ENCODE assay signal across 8 mouse cellular contexts in genomic region chr7:39455806-39456205, GRCm38 (mm10). TPM values are rescaled to one million over a fixed set of nuclear protein-coding genes. Genes with fewer than 3 reads are reported as not detected.
A peak's percentile ranks its signal among the peaks of the same experiment; 100 is the strongest.
DNase-seq lines count a peak whose midpoint lies in the region; ATAC-seq and TF ChIP-seq lines count a peak whose summit lies in the region.
"Had no signal": no experiment of that assay in that cellular context is flagged by ENCODE, and none has a peak within 500 bp of the region (broad histone marks: within the 10 kb centered on the region; RNA-seq: fewer than 3 reads in every experiment).

No protein-coding gene starts in this region.

- no peak overlapping the region for H3K4me3 ChIP-seq in liver, embryonic 13.5 days (replicated peaks)
- no peak overlapping the region for H3K4me3 ChIP-seq in stomach, embryonic 16.5 days (replicated peaks; ENCODE audit: low read length)
- H3K4me3 ChIP-seq in layer of hippocampus, adult 2 months = no peak overlapping the region
- H3K4me3 ChIP-seq: erythroblast, embryonic 14.5 days had no signal

- DNase-seq in ES-CJ7 (ENCODE audit: low read depth, low spot score) = peak; percentile 90
- DNase-seq in Patski (ENCODE audit: low read depth, low spot score) = peak; percentile 28
- DNase-seq in heart, postnatal 4 days = peak; percentile 75
- peak; percentile 25 for DNase-seq in liver, embryonic 13.5 days
- no peak for DNase-seq in layer of hippocampus, adult 2 months (ENCODE audit: low spot score in 2 of 2)

- H3K4me2 ChIP-seq in liver, embryonic 13.5 days = no peak overlapping the region
- no peak overlapping the region for H3K4me2 ChIP-seq in stomach, embryonic 16.5 days (ENCODE audit: low read depth, low read length)

- H3K4me1 ChIP-seq in liver, embryonic 13.5 days (replicated peaks) = peaks cover 6% of the 10 kb centered on the region; the same call in 1 of the 2 replicates
- no peaks in the 10 kb centered on the region for H3K4me1 ChIP-seq in stomach, embryonic 16.5 days (ENCODE audit: control insufficient read depth, insufficient read depth, low read length)

- CTCF ChIA-PET in Patski (lab: Charles Lee) = no interaction called here

- no peak for TF ChIP-seq CTCF in Patski (IDR thresholded peaks at IDR 0.05)
- TF ChIP-seq CTCF in layer of hippocampus, adult 2 months (conservative IDR thresholded peaks at IDR 0.05) = no peak

- WGBS in liver, embryonic 13.5 days (ENCODE audit: insufficient replicate concordance) = 20% methylated on average over 6 of the region's 6 CpGs
- WGBS in stomach, embryonic 16.5 days = 10% methylated on average over 6 of the region's 6 CpGs

- POLR2A ChIA-PET in Patski (lab: Charles Lee) = no interaction called here

- ATAC-seq in Patski = peak; percentile 69
- no peak for ATAC-seq in liver, embryonic 13.5 days (ENCODE audit: low read depth)
- ATAC-seq in stomach, embryonic 16.5 days (ENCODE audit: insufficient read depth, low FRiP score) = peak; percentile 53; the same call in 1 of the 2 replicates
- no peak for ATAC-seq in CD4-positive, CD25-positive, alpha-beta regulatory T cell, adult 4 months

- no peaks in the 10 kb centered on the region for H3K9me3 ChIP-seq in liver, embryonic 13.5 days (replicated peaks)
- no peaks in the 10 kb centered on the region for H3K9me3 ChIP-seq in stomach, embryonic 16.5 days (replicated peaks; ENCODE audit: control insufficient read depth, low read length)

- in situ Hi-C loops in Patski (cut with MboI; ENCODE audit: low pct_unique_long_range_greater_than_20kb) = no loop called here

- H3K9ac ChIP-seq in liver, embryonic 13.5 days = no peak overlapping the region
- no peak overlapping the region for H3K9ac ChIP-seq in stomach, embryonic 16.5 days (ENCODE audit: low read length)

- H3K27ac ChIP-seq in liver, embryonic 13.5 days = no peak overlapping the region
- H3K27ac ChIP-seq in stomach, embryonic 16.5 days (ENCODE audit: low read length) = no peak overlapping the region
- H3K27ac ChIP-seq in layer of hippocampus, adult 2 months = no peak overlapping the region

- no peaks in the 10 kb centered on the region for H3K27me3 ChIP-seq in Patski
- no peaks in the 10 kb centered on the region for H3K27me3 ChIP-seq in liver, embryonic 13.5 days
- H3K27me3 ChIP-seq in stomach, embryonic 16.5 days (ENCODE audit: control insufficient read depth, insufficient read depth, low read length) = no peaks in the 10 kb centered on the region

- H3K36me3 ChIP-seq in liver, embryonic 13.5 days = no peaks in the 10 kb centered on the region
- H3K36me3 ChIP-seq in stomach, embryonic 16.5 days (ENCODE audit: control insufficient read depth, insufficient read depth, low read length) = no peaks in the 10 kb centered on the region

RNA-seq across cellular contexts. Expression of gene Gm5114, which starts 42.8 kb away (rescaled TPM):
- polyA plus RNA-seq in Patski (2021) = not detected
- not detected for total RNA-seq in heart, postnatal 4 days (2021)
- not detected in 2 replicates for polyA plus RNA-seq in liver, embryonic 13.5 days (2015; fragmentation: Nextera tagmentation; extraction: Ambion mirVana)
- polyA plus RNA-seq in stomach, embryonic 16.5 days (2015; fragmentation: Nextera tagmentation; extraction: Ambion mirVana) = not detected in 2 replicates
- polyA plus RNA-seq in CD4-positive, CD25-positive, alpha-beta regulatory T cell, adult 4 months (2017; shearing (Covaris generic)) = not detected
- total RNA-seq in layer of hippocampus, adult 2 months (2021) = not detected
- polyA plus RNA-seq: erythroblast, embryonic 14.5 days had no signal

Comparison
In these comparisons a context has a peak if more than half of its experiments do, and no peak if none do; other contexts are left out.
1. DNase-seq: peak in ES-CJ7 (single experiment), Patski (single experiment), heart, postnatal 4 days (single experiment) and liver, embryonic 13.5 days (single experiment); none in layer of hippocampus, adult 2 months (0 of 2).
2. ATAC-seq: peak in Patski (single experiment) and stomach, embryonic 16.5 days (single experiment); none in liver, embryonic 13.5 days (single experiment) and CD4-positive, CD25-positive, alpha-beta regulatory T cell, adult 4 months (single experiment).